Mouse (Mus musculus) brain, embryonic 14.5 days (tissue): ENCODE measurements around the gene Scyl1.

ENCODE experiments used
- CTCF ChIP-seq: fragments of 200-500 bp; IDR thresholded peaks from 2 replicates; pipeline ENCODE4 v1.5.1; 2012; ENCODE audit warnings: inconsistent platforms, mild to moderate bottlenecking, moderate library complexity, borderline replicate concordance; ENCODE audit not compliant: insufficient read depth, insufficient read length; ENCODE audit errors: extremely low read depth
- POLR2A ChIP-seq: fragments of 200-500 bp; IDR thresholded peaks from 2 replicates; pipeline ENCODE4 v1.6.1; 2012; ENCODE audit warnings: mild to moderate bottlenecking, inconsistent platforms, borderline replicate concordance; ENCODE audit not compliant: poor library complexity, insufficient read depth, insufficient read length, severe bottlenecking; ENCODE audit errors: extremely low read depth

GRCm38 (mm10) chr19:5726961-5727578, 44.1 kb downstream of the Scyl1 start:
- TF ChIP-seq POLR2A (no peak), CTCF (no peak)
